Mouse (Mus musculus) gastrocnemius, postnatal 4 days (tissue): ENCODE data around the gene D630045J12Rik. TPM values are rescaled to one million over a fixed set of nuclear protein-coding genes. Genes with fewer than 3 reads are reported as not detected.

Experiments used
- DNase-seq, 2 experiments: peaks; one replicate each; pipeline ENCODE4 v3.0.0; 2021 to 2022; ENCODE audit warnings: low spot score in 2 of 2, mixed read lengths in 2 of 2
- total RNA-seq, 2 experiments: library from RNA; stranded (reverse); gene quantifications; 2 replicates each; pipeline ENCODE4 v1.2.3; 2021

Gene D630045J12Rik
- total RNA-seq, 2 experiments from 2014 or later = 4.0 to 4.6 TPM

GRCm38 (mm10) chr6:38103775-38104174 is 150.0 kb downstream of the D630045J12Rik start:
- DNase-seq = no peak

- no peak for DNase-seq
These were observed 151.5 kb downstream of the D630045J12Rik start for GRCm38 (mm10) chr6:38102216-38102795.

GRCm38 (mm10) chr6:38096961-38097370 is 156.8 kb downstream of the D630045J12Rik start:
- DNase-seq = no peak

- no peak for DNase-seq
These were observed 159.1 kb downstream of the D630045J12Rik start for GRCm38 (mm10) chr6:38094701-38095100.

- no peak for DNase-seq
These were observed 161.3 kb downstream of the D630045J12Rik start for GRCm38 (mm10) chr6:38092539-38092938.

- no peak for DNase-seq
These were observed 166.4 kb downstream of the D630045J12Rik start for GRCm38 (mm10) chr6:38087242-38088026.

GRCm38 (mm10) chr6:38083204-38083603 is 170.6 kb downstream of the D630045J12Rik start:
- DNase-seq = no peak

- DNase-seq = peak in 1 of 2 experiments; percentile 20
These were observed 172.0 kb downstream of the D630045J12Rik start for GRCm38 (mm10) chr6:38081727-38082341.

- peak in 1 of 2 experiments; percentile 28 for DNase-seq
These were observed 173.4 kb downstream of the D630045J12Rik start for GRCm38 (mm10) chr6:38080364-38080763.

GRCm38 (mm10) chr6:38073592-38073991 is 180.2 kb downstream of the D630045J12Rik start:
- no peak for DNase-seq

Other genes with a start within 250 kb of the D630045J12Rik start
- 1 to 10 TPM; 1.5 to 1.6 TPM for gene Svopl, start 207.0 kb downstream of the D630045J12Rik start, total RNA-seq
- not detected for gene Tmem213, start 144.8 kb downstream of the D630045J12Rik start, total RNA-seq
- 1 to 10 TPM; 1.7 to 2.0 TPM for gene Atp6v0a4, start 129.4 kb downstream of the D630045J12Rik start, total RNA-seq
- 10 to 100 TPM; 11.0 to 11.9 TPM for gene Zc3hav1l, start 45.2 kb upstream of the D630045J12Rik start, total RNA-seq
- 10 to 100 TPM; 15.9 to 17.0 TPM for gene Zc3hav1, start 100.6 kb upstream of the D630045J12Rik start, total RNA-seq
- gene Ttc26, start 127.5 kb upstream of the D630045J12Rik start, total RNA-seq = 1 to 10 TPM; 4.3 TPM
- 10 to 100 TPM; 29.2 to 36.9 TPM for gene Ubn2, start 179.9 kb upstream of the D630045J12Rik start, total RNA-seq